Mouse (Mus musculus): ENCODE measurements around the gene Omp. TPM values are rescaled to one million over a fixed set of nuclear protein-coding genes. Genes with fewer than 3 reads are reported as not detected.
"Not testable (repeated sequence)": the region's sequence is repeated elsewhere in the genome, so short reads cannot be mapped to it uniquely, and the experiment has no call there.

Gene Omp
- total and polyA plus RNA-seq, 3 experiments = 0.06 to 0.14 TPM; not detected in 1

DNA sequence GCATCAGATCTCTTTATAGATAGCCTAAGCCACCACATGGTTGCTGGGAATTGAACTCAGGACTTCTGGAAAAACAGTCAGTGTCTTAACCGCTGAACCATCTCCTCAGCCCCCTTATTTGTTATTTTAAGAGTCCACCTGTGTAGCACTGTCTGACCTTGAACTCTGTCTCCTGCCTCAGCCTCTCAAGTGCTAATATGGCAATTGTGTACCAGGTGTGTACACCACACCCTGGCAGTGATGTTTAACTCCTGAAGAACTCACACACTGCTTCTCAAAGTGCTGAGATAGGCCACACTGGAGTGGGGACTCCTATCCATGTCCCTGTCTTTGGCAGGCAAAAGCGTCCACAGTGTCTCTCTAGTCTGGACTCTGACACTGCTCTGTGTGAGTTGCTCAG is 43.4 kb upstream of the Omp start:
- H3K9ac ChIP-seq (ENCODE audit: low read depth, low read length) = no peak overlapping the region
- TF ChIP-seq CTCF (IDR thresholded peaks at IDR 0.05) (no peak), EP300 (IDR thresholded peaks at IDR 0.05; ENCODE audit: insufficient read depth, low read depth, low read length) (no peak), POLR2A (IDR thresholded peaks at IDR 0.05; ENCODE audit: insufficient read depth, low read depth, low read length) (no peak)
- WGBS = 92% methylated on average over 2 of the region's 2 CpGs
- H3K4me1 ChIP-seq (ENCODE audit: control insufficient read depth, insufficient read depth, low read length) = peaks cover 5% of the 10 kb centered on the region
- H3K36me3 ChIP-seq (ENCODE audit: control insufficient read depth, insufficient read depth, low read length) = no peaks in the 10 kb centered on the region
- intact Hi-C loops (cut with DNase I) = no loop called here
- no peak overlapping the region for H3K27ac ChIP-seq
- no peaks in the 10 kb centered on the region for H3K79me2 ChIP-seq (replicated peaks; ENCODE audit: control insufficient read depth, insufficient read depth, low read length)
- no peak for DNase-seq
- H3K4me3 ChIP-seq = no peak overlapping the region
- H3K27me3 ChIP-seq (ENCODE audit: control insufficient read depth, insufficient read depth, low read length) = peaks cover 8% of the 10 kb centered on the region

DNA sequence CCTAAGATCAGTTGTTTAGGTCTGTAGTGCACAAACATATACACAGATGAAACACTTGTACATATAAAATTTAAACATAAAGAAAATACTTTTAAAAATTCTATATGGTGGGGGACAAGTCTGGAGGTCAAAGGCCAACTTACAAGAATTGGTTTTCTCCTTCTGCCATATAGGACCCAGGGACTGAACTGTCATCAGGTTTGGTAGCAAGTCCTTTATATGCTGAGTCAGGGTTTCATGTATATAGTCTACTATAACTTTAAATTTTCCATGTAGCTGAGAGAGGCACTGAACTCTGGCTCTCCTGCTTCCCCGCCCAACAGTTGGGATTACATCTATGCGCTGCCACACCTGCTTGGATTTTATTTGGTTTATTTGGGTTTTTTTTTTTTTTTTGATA is 42.9 kb upstream of the Omp start:
- Histone ChIP-seq H3K79me2 (replicated peaks; ENCODE audit: control insufficient read depth, insufficient read depth, low read length) (no peaks in the 10 kb centered on the region), H3K9ac (ENCODE audit: low read depth, low read length) (no peak overlapping the region), H3K27ac (no peak overlapping the region), H3K4me3 (no peak overlapping the region), H3K36me3 (ENCODE audit: control insufficient read depth, insufficient read depth, low read length) (no peaks in the 10 kb centered on the region), H3K4me1 (ENCODE audit: control insufficient read depth, insufficient read depth, low read length) (peaks cover 2% of the 10 kb centered on the region), H3K27me3 (ENCODE audit: control insufficient read depth, insufficient read depth, low read length) (peaks cover 5% of the 10 kb centered on the region)
- TF ChIP-seq POLR2A (IDR thresholded peaks at IDR 0.05; ENCODE audit: insufficient read depth, low read depth, low read length) = no peak
- no peak for TF ChIP-seq EP300 (IDR thresholded peaks at IDR 0.05; ENCODE audit: insufficient read depth, low read depth, low read length)
- no peak for TF ChIP-seq CTCF (IDR thresholded peaks at IDR 0.05)
- intact Hi-C loops (cut with DNase I) = no loop called here
- no peak for DNase-seq
- WGBS = 96% methylated on average over 2 of the region's 2 CpGs

DNA sequence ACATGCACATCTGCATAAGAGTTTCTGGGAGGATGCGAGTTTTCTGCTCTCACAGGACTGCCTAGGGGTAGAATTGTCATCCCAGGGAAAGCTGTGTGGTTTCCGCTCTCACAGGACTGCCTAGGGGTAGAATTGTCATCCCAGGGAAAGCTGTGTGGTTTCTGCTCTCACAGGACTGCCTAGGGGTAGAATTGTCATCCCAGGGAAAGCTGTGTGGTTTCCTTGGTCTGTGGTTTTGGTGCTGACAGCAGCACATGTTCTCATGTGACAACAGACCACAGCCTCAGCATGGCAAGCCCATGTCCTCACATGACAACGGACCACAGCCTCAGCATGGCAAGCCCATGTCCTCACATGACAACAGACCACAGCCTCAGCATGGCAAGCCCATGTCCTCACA is 42.0 kb upstream of the Omp start:
- H3K36me3 ChIP-seq (ENCODE audit: control insufficient read depth, insufficient read depth, low read length); intact Hi-C loops (cut with DNase I); H3K4me3 ChIP-seq; H3K9ac ChIP-seq (ENCODE audit: low read depth, low read length); H3K79me2 ChIP-seq (replicated peaks; ENCODE audit: control insufficient read depth, insufficient read depth, low read length); H3K27me3 ChIP-seq (ENCODE audit: control insufficient read depth, insufficient read depth, low read length); H3K27ac ChIP-seq; DNase-seq; H3K4me1 ChIP-seq (ENCODE audit: control insufficient read depth, insufficient read depth, low read length): not testable (repeated sequence)
- 88% methylated on average over 3 of the region's 3 CpGs for WGBS

DNA sequence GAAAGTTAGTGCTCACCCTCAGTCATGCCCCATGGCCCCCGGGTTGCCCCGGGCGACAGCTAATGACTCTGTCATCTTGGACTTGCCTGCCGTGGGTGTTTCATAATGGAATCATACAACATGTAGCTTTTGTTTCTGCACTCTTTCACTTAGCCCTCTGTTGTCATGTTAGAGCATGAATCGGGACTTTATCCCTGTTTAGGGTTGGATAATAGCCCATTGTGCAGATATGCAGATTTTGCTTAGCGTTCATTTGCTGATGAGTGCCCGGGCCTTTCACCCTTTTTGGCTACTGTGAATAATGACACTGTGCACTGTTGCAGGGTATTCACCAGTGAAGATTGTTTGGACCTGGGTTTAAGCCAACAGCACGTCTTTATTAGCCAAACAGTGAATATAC is 41.3 kb upstream of the Omp start:
- Histone ChIP-seq H3K36me3 (ENCODE audit: control insufficient read depth, insufficient read depth, low read length) (no peaks in the 10 kb centered on the region), H3K9ac (ENCODE audit: low read depth, low read length) (no peak overlapping the region)
- TF ChIP-seq EP300 (IDR thresholded peaks at IDR 0.05; ENCODE audit: insufficient read depth, low read depth, low read length) (no peak), POLR2A (IDR thresholded peaks at IDR 0.05; ENCODE audit: insufficient read depth, low read depth, low read length) (no peak)

DNA sequence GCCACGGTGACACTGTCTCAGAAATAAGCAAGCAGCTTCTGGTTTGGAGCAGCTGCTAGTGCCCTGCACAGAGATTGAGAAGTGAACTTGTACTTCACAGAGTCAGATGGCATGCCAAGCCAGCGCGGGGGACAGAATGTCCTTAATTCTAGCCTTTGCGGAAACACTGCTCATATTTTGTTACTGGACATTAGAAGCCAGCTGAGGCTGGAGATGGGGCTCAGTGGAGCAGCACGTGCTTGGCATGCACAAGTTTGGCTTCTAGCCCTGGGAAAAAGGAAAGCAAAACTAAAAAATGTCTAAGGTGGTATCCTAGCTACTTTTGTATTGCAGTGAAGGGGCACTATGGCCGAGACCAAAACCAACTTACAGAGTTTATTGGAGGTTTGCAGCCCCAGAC is 40.0 kb upstream of the Omp start:
- intact Hi-C loops (cut with DNase I) = no loop called here
- H3K27ac ChIP-seq = no peak overlapping the region
- peaks cover 2% of the 10 kb centered on the region for H3K4me1 ChIP-seq (ENCODE audit: control insufficient read depth, insufficient read depth, low read length)
- H3K9ac ChIP-seq (ENCODE audit: low read depth, low read length) = no peak overlapping the region
- 63% methylated on average over 6 of the region's 6 CpGs for WGBS
- TF ChIP-seq EP300 (IDR thresholded peaks at IDR 0.05; ENCODE audit: insufficient read depth, low read depth, low read length) = 0 out of 2 replicates have a peak, but pooled peaks have one; percentile 33
- TF ChIP-seq POLR2A (IDR thresholded peaks at IDR 0.05; ENCODE audit: insufficient read depth, low read depth, low read length) = no peak
- no peak for TF ChIP-seq CTCF (IDR thresholded peaks at IDR 0.05)
- H3K4me3 ChIP-seq = no peak overlapping the region
- no peaks in the 10 kb centered on the region for H3K27me3 ChIP-seq (ENCODE audit: control insufficient read depth, insufficient read depth, low read length)
- no peak for DNase-seq
- no peaks in the 10 kb centered on the region for H3K79me2 ChIP-seq (replicated peaks; ENCODE audit: control insufficient read depth, insufficient read depth, low read length)
- H3K36me3 ChIP-seq (ENCODE audit: control insufficient read depth, insufficient read depth, low read length) = no peaks in the 10 kb centered on the region

More for the DNA sequence above, 41.3 kb upstream of the Omp start:
- 79% methylated on average over 8 of the region's 8 CpGs for WGBS
- Histone ChIP-seq H3K4me3 (no peak overlapping the region), H3K27ac (no peak overlapping the region), H3K79me2 (replicated peaks; ENCODE audit: control insufficient read depth, insufficient read depth, low read length) (no peaks in the 10 kb centered on the region), H3K27me3 (ENCODE audit: control insufficient read depth, insufficient read depth, low read length) (no peaks in the 10 kb centered on the region), H3K4me1 (ENCODE audit: control insufficient read depth, insufficient read depth, low read length) (peaks cover 2% of the 10 kb centered on the region)
- no peak for DNase-seq
- intact Hi-C loops (cut with DNase I) = no loop called here

DNA sequence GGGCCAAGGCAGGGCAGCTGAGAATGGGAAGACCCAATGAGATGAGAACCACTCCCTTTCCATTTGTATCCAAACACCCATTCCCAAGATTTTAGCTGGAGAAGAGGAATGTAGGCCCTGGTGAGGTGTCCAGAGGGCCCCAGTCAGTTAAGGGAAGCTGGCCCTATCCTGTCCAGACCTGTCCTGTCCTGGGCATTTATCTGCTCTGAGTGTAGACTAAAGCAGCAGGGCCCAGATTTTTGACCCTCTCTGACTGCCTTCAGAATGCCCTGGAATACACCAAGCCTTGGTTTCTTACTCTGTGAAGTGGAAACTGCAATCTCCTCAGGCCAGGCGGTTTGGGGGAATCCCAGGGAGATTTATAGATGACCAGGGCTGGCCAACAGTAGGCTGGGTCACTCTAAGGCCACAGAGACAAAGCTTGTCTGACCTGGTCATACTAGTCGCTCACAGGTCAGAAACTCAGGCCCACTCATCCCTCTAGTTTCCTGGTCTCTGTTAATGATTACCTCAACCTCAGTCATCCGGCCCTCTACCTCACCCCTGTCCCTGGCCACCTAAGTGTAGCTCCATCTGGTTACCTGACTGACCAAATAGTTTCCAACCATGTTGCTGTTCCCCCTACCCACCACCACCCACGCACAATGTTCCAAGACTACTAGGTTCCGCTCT is 33.4 kb upstream of the Omp start:
- no peak for DNase-seq
- no peaks in the 10 kb centered on the region for H3K27me3 ChIP-seq (ENCODE audit: control insufficient read depth, insufficient read depth, low read length)
- WGBS = 93% methylated on average over 5 of the region's 5 CpGs

More for the DNA sequence above, 33.4 kb upstream of the Omp start:
- Histone ChIP-seq H3K27ac (peak overlapping the region; percentile 34; the same call in 1 of the 2 replicates), H3K79me2 (replicated peaks; ENCODE audit: control insufficient read depth, insufficient read depth, low read length) (no peaks in the 10 kb centered on the region), H3K9ac (ENCODE audit: low read depth, low read length) (peak overlapping the region; percentile 56), H3K36me3 (ENCODE audit: control insufficient read depth, insufficient read depth, low read length) (no peaks in the 10 kb centered on the region), H3K4me3 (peak overlapping the region; percentile 85), H3K4me1 (ENCODE audit: control insufficient read depth, insufficient read depth, low read length) (peaks cover 5% of the 10 kb centered on the region; the same call in 1 of the 2 replicates)
- intact Hi-C loops (cut with DNase I) = no loop called here
- TF ChIP-seq POLR2A (IDR thresholded peaks at IDR 0.05; ENCODE audit: insufficient read depth, low read depth, low read length) (no peak), EP300 (IDR thresholded peaks at IDR 0.05; ENCODE audit: insufficient read depth, low read depth, low read length) (no peak), CTCF (IDR thresholded peaks at IDR 0.05) (no peak)

All from heart, adult 2 months (tissue).